Comparison of ENCODE assay signal across 8 mouse cellular contexts in genomic region chr4:117267284-117267683, GRCm38 (mm10). TPM values are rescaled to one million over a fixed set of nuclear protein-coding genes. Genes with fewer than 3 reads are reported as not detected.
A peak's percentile ranks its signal among the peaks of the same experiment; 100 is the strongest.
DNase-seq lines count a peak whose midpoint lies in the region; ATAC-seq lines count a peak whose summit lies in the region.

No protein-coding gene starts in this region.

- no peak overlapping the region for H3K4me2 ChIP-seq in intestine, embryonic 14.5 days (ENCODE audit: low read length)
- H3K4me2 ChIP-seq in intestine, embryonic 15.5 days (replicated peaks) = no peak overlapping the region

- H3K36me3 ChIP-seq in intestine, embryonic 14.5 days (ENCODE audit: control insufficient read depth, insufficient read depth, low read length) = peaks cover 11% of the 10 kb centered on the region
- H3K36me3 ChIP-seq in intestine, embryonic 15.5 days = peaks cover 7% of the 10 kb centered on the region; the same call in 1 of the 2 replicates
- no peaks in the 10 kb centered on the region for H3K36me3 ChIP-seq in splenic B cell, adult 2 months (ENCODE audit: control insufficient read depth, insufficient read depth, low read length, poor library complexity, severe bottlenecking)

- H3K4me1 ChIP-seq in intestine, embryonic 14.5 days (replicated peaks; ENCODE audit: control insufficient read depth, insufficient read depth, low read length) = peaks cover 4% of the 10 kb centered on the region; the same call in 1 of the 2 replicates
- peaks cover 7% of the 10 kb centered on the region for H3K4me1 ChIP-seq in intestine, embryonic 15.5 days (replicated peaks)

- 10% methylated on average over 2 of the region's 2 CpGs for WGBS in intestine, embryonic 14.5 days
- 12% methylated on average over 2 of the region's 2 CpGs for WGBS in intestine, embryonic 15.5 days

- no peak overlapping the region for H3K4me3 ChIP-seq in intestine, embryonic 14.5 days (ENCODE audit: low read depth, low read length)
- H3K4me3 ChIP-seq in intestine, embryonic 15.5 days (replicated peaks) = no peak overlapping the region

- no peak for ATAC-seq in intestine, embryonic 14.5 days (replicated peaks; ENCODE audit: low FRiP score, low TSS enrichment, low read depth)
- ATAC-seq in intestine, embryonic 15.5 days = no peak; the same call in 1 of the 2 replicates

- H3K9ac ChIP-seq in intestine, embryonic 14.5 days (ENCODE audit: low read length) = no peak overlapping the region
- H3K9ac ChIP-seq in intestine, embryonic 15.5 days = no peak overlapping the region

- no peaks in the 10 kb centered on the region for H3K9me3 ChIP-seq in intestine, embryonic 14.5 days (ENCODE audit: control insufficient read depth, low read length)
- H3K9me3 ChIP-seq in intestine, embryonic 15.5 days = no peaks in the 10 kb centered on the region

- no peak overlapping the region for H3K27ac ChIP-seq in intestine, embryonic 14.5 days (ENCODE audit: low read depth)
- H3K27ac ChIP-seq in intestine, embryonic 15.5 days = no peak overlapping the region

- H3K27me3 ChIP-seq in intestine, embryonic 14.5 days (replicated peaks; ENCODE audit: control insufficient read depth, insufficient read depth, low read length) = no peaks in the 10 kb centered on the region
- H3K27me3 ChIP-seq in intestine, embryonic 15.5 days (replicated peaks) = no peaks in the 10 kb centered on the region
- H3K27me3 ChIP-seq in splenic B cell, adult 2 months (ENCODE audit: control insufficient read depth, insufficient read depth, low read length, poor library complexity, severe bottlenecking) = no peaks in the 10 kb centered on the region

- DNase-seq in intestine, embryonic 14.5 days (ENCODE audit: low spot score) = peak; percentile 87
- peak; percentile 54 for DNase-seq in WW6 (ENCODE audit: low read depth, low spot score)
- peak; percentile 91 for DNase-seq in embryo, embryonic 10 days (ENCODE audit: low spot score)
- peak; percentile 49 to 76 for DNase-seq in heart, adult 9 months (ENCODE audit: low spot score in 2 of 2)
- DNase-seq in left cerebral cortex, adult 18-20 months (ENCODE audit: low spot score in 2 of 2) = peak; percentile 78 to 83
- peak; percentile 84 for DNase-seq in mesoderm, embryonic 11.5 days (ENCODE audit: low read depth, low spot score)
- DNase-seq in splenic B cell, adult 2 months (ENCODE audit: low read depth, low spot score) = peak; percentile 84

RNA-seq across cellular contexts. Expression of gene Armh1, which starts 15.4 kb away (rescaled TPM):
- polyA plus RNA-seq in intestine, embryonic 14.5 days (2014; fragmentation: Nextera tagmentation; extraction: Ambion mirVana) = 0.14 and 0.24 TPM in 2 replicates
- 0.19 and 0.32 TPM in 2 replicates for polyA plus RNA-seq in intestine, embryonic 15.5 days (2015; fragmentation: Nextera tagmentation; extraction: Ambion mirVana)
- total RNA-seq in left cerebral cortex, adult 18-20 months (2021) = under 1 TPM; 0.26 to 0.40 TPM

RNA-seq across cellular contexts. Expression of gene Tmem53, which starts 15.5 kb away (rescaled TPM):
- 8.3 and 10.3 TPM in 2 replicates for polyA plus RNA-seq in intestine, embryonic 14.5 days (2014; fragmentation: Nextera tagmentation; extraction: Ambion mirVana)
- polyA plus RNA-seq in intestine, embryonic 15.5 days (2015; fragmentation: Nextera tagmentation; extraction: Ambion mirVana) = 9.5 and 11.7 TPM in 2 replicates
- total RNA-seq in left cerebral cortex, adult 18-20 months (2021) = 1 to 10 TPM; 4.1 to 4.3 TPM
